Mouse (Mus musculus) spleen, postnatal 4 days (tissue): ENCODE results near the gene Iqcg.

Experiments
- DNase-seq, 2 experiments: peaks; one replicate each; pipeline ENCODE4 v3.0.0; 2022; ENCODE audit warnings: low spot score in 2 of 2

The Iqcg gene

DNA sequence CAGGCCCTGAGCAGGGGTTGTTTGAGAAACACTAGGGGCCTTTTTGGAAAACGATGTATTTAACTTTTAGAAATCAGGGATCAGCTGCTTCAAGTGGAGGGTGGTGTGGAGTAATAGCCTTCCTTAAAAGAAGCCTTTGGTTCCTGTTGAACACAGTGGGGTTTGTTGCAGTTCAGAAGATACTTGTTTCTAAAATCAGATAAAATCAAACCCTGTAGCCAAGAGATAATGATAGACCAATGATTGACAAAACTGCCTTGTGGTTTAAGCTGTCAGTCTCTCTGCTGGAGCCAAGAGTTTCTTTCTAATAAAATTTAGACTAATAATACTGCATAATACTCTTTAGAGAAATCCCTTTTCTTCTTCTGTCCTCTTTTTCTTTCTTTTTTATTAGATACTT is 75.8 kb downstream of the Iqcg start:
- no peak for DNase-seq

DNA sequence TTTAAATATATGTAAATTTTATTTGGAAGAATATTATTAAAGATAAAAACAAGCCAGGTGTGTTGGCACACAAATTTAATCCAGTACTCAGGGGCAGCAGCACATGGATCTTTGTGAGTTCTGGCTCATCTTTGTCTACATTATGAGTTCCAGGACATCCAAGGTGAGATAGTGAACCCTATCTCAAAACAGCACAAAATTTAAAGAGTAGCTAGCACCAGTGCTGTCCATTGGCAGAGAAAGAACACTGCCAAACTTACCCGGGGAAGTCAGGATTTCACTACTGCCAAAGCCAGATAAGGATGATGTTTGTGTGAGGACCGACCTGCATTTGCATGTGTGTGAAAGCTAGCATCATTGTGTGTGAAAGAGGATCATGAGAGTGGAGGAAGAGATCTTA is 83.0 kb downstream of the Iqcg start:
- no peak for DNase-seq

DNA sequence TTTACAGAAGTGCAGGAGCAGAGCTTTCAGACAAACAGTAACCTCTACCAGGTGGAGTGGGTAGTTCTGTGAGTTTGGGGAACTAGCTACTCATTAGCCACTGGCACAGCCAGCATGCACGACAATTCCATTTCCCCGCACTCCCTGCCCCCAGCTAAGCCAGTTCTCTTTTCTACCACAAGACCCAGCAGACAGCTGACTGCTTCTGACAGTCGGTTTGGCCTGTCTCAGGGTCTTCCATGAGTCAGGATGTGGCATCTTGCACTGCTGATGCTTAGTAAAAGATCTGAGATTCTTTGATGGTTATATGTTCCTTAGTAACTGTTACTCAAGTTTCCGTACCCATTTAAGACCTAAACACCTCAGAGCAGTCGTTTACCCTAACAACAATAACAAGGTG is 83.5 kb downstream of the Iqcg start:
- no peak for DNase-seq
